15 mouse cellular contexts compared by ENCODE assay signal in genomic region chr13:35326682-35327242, GRCm38 (mm10).
DNase-seq lines count a peak whose midpoint lies in the region; ATAC-seq and TF ChIP-seq lines count a peak whose summit lies in the region.
"Had no signal": no experiment of that assay in that cellular context is flagged by ENCODE, and none has a peak within 500 bp of the region (broad histone marks: within the 10 kb centered on the region; RNA-seq: fewer than 3 reads in every experiment).

No protein-coding gene starts in this region.

- no peak for ATAC-seq in forebrain, embryonic 15.5 days (replicated peaks)
- no peak for ATAC-seq in forebrain, embryonic 13.5 days
- peak; percentile 52; the same call in 1 of the 2 replicates for ATAC-seq in hindbrain, embryonic 16.5 days
- ATAC-seq in hindbrain, embryonic 11.5 days (ENCODE audit: low FRiP score): no peak
- no peak for ATAC-seq in stomach, embryonic 15.5 days (ENCODE audit: insufficient read depth, low FRiP score, low read depth)
- ATAC-seq in stomach, postnatal 0 days (ENCODE audit: low FRiP score, low TSS enrichment): no peak
- ATAC-seq: activated CD4-positive, CD25-positive, alpha-beta regulatory T cell, adult 4 months had no signal

- no peak for TF ChIP-seq EP300 in stomach, postnatal 0 days (optimal IDR thresholded peaks at IDR 0.05)

- DNase-seq in hindbrain, embryonic 11.5 days (ENCODE audit: low spot score): no peak
- DNase-seq in stomach, postnatal 0 days (ENCODE audit: low spot score): no peak
- peak; percentile 40 for DNase-seq in telencephalon, adult 2 months (ENCODE audit: low read depth, low spot score)
- no peak for DNase-seq in adrenal gland, postnatal 36 days
- DNase-seq: cerebellum, adult 9-10 months; kidney, adult 8-10 months; liver, embryonic 13.5 days had no signal

- no peak for TF ChIP-seq CTCF in stomach, postnatal 0 days (IDR thresholded peaks at IDR 0.05; ENCODE audit: low read depth)

- no peak overlapping the region for H3K4me3 ChIP-seq in forebrain, embryonic 15.5 days
- no peak overlapping the region for H3K4me3 ChIP-seq in forebrain, embryonic 13.5 days
- no peak overlapping the region for H3K4me3 ChIP-seq in hindbrain, embryonic 16.5 days (ENCODE audit: low read length)
- no peak overlapping the region for H3K4me3 ChIP-seq in hindbrain, embryonic 11.5 days (ENCODE audit: low read depth, low read length)
- H3K4me3 ChIP-seq in stomach, embryonic 15.5 days (replicated peaks): no peak overlapping the region
- no peak overlapping the region for H3K4me3 ChIP-seq in stomach, postnatal 0 days (ENCODE audit: low read depth, low read length)
- H3K4me3 ChIP-seq: embryonic facial prominence, embryonic 15.5 days; liver, embryonic 13.5 days; megakaryocyte, embryonic 14.5 days had no signal

- H3K36me3 ChIP-seq in forebrain, embryonic 15.5 days: no peaks in the 10 kb centered on the region
- H3K36me3 ChIP-seq in forebrain, embryonic 13.5 days (ENCODE audit: poor library complexity, severe bottlenecking): no peaks in the 10 kb centered on the region
- no peaks in the 10 kb centered on the region for H3K36me3 ChIP-seq in hindbrain, embryonic 16.5 days (ENCODE audit: control insufficient read depth, insufficient read depth, low read length)
- H3K36me3 ChIP-seq in hindbrain, embryonic 11.5 days (ENCODE audit: control insufficient read depth, insufficient read depth, low read length): no peaks in the 10 kb centered on the region
- H3K36me3 ChIP-seq in stomach, embryonic 15.5 days: no peaks in the 10 kb centered on the region
- no peaks in the 10 kb centered on the region for H3K36me3 ChIP-seq in stomach, postnatal 0 days (ENCODE audit: control insufficient read depth, insufficient read depth, low read length)
- H3K36me3 ChIP-seq: embryonic facial prominence, embryonic 15.5 days; G1E; liver, embryonic 13.5 days had no signal

- H3K9me3 ChIP-seq in forebrain, embryonic 15.5 days: no peaks in the 10 kb centered on the region
- no peaks in the 10 kb centered on the region for H3K9me3 ChIP-seq in forebrain, embryonic 13.5 days (replicated peaks)
- H3K9me3 ChIP-seq in hindbrain, embryonic 16.5 days (ENCODE audit: control insufficient read depth, low read length): no peaks in the 10 kb centered on the region
- H3K9me3 ChIP-seq in hindbrain, embryonic 11.5 days (ENCODE audit: control insufficient read depth, low read length): no peaks in the 10 kb centered on the region
- H3K9me3 ChIP-seq in stomach, embryonic 15.5 days: no peaks in the 10 kb centered on the region
- H3K9me3 ChIP-seq in stomach, postnatal 0 days (ENCODE audit: control insufficient read depth, low read length): no peaks in the 10 kb centered on the region
- H3K9me3 ChIP-seq: embryonic facial prominence, embryonic 15.5 days; G1E; liver, embryonic 13.5 days; megakaryocyte, embryonic 14.5 days had no signal

- 50% methylated on average over 10 of the region's 10 CpGs for WGBS in forebrain, embryonic 15.5 days
- WGBS in forebrain, embryonic 13.5 days: 59% methylated on average over 10 of the region's 10 CpGs
- 46% methylated on average over 10 of the region's 10 CpGs for WGBS in hindbrain, embryonic 16.5 days
- 65% methylated on average over 10 of the region's 10 CpGs for WGBS in hindbrain, embryonic 11.5 days
- WGBS in stomach, embryonic 15.5 days: 40% methylated on average over 10 of the region's 10 CpGs
- 38% methylated on average over 10 of the region's 10 CpGs for WGBS in stomach, postnatal 0 days

- H3K4me1 ChIP-seq in forebrain, embryonic 15.5 days: no peaks in the 10 kb centered on the region; the same call in 1 of the 2 replicates
- no peaks in the 10 kb centered on the region for H3K4me1 ChIP-seq in forebrain, embryonic 13.5 days
- H3K4me1 ChIP-seq in hindbrain, embryonic 16.5 days (ENCODE audit: control insufficient read depth, insufficient read depth, low read depth, low read length): no peaks in the 10 kb centered on the region
- no peaks in the 10 kb centered on the region for H3K4me1 ChIP-seq in hindbrain, embryonic 11.5 days (replicated peaks; ENCODE audit: control insufficient read depth, insufficient read depth, low read length)
- H3K4me1 ChIP-seq in stomach, embryonic 15.5 days: no peaks in the 10 kb centered on the region
- H3K4me1 ChIP-seq in stomach, postnatal 0 days (replicated peaks; ENCODE audit: control insufficient read depth, insufficient read depth): no peaks in the 10 kb centered on the region
- H3K4me1 ChIP-seq: embryonic facial prominence, embryonic 15.5 days; liver, embryonic 13.5 days; megakaryocyte, embryonic 14.5 days had no signal

- 0 out of 2 replicates have a peak overlapping the region, but pooled peaks have one; percentile 15 for H3K27ac ChIP-seq in forebrain, embryonic 15.5 days (replicated peaks)
- H3K27ac ChIP-seq in forebrain, embryonic 13.5 days: no peak overlapping the region
- H3K27ac ChIP-seq in hindbrain, embryonic 16.5 days (ENCODE audit: low read depth, low read length): no peak overlapping the region
- H3K27ac ChIP-seq in hindbrain, embryonic 11.5 days (ENCODE audit: low read depth, low read length): no peak overlapping the region
- H3K27ac ChIP-seq in stomach, embryonic 15.5 days: no peak overlapping the region
- no peak overlapping the region for H3K27ac ChIP-seq in stomach, postnatal 0 days (replicated peaks)
- H3K27ac ChIP-seq: embryonic facial prominence, embryonic 15.5 days; liver, embryonic 13.5 days had no signal

- no peak overlapping the region for H3K9ac ChIP-seq in forebrain, embryonic 15.5 days (replicated peaks)
- no peak overlapping the region for H3K9ac ChIP-seq in forebrain, embryonic 13.5 days
- H3K9ac ChIP-seq in hindbrain, embryonic 16.5 days (ENCODE audit: low read depth, low read length): no peak overlapping the region
- H3K9ac ChIP-seq in hindbrain, embryonic 11.5 days (ENCODE audit: low read depth, low read length): no peak overlapping the region
- H3K9ac ChIP-seq in stomach, embryonic 15.5 days: no peak overlapping the region
- H3K9ac ChIP-seq in stomach, postnatal 0 days (ENCODE audit: low read length): no peak overlapping the region
- H3K9ac ChIP-seq: embryonic facial prominence, embryonic 15.5 days; liver, embryonic 13.5 days had no signal

- no peak overlapping the region for H3K4me2 ChIP-seq in forebrain, embryonic 15.5 days (replicated peaks)
- no peak overlapping the region for H3K4me2 ChIP-seq in forebrain, embryonic 13.5 days
- peak overlapping the region; percentile 16; the same call in 1 of the 2 replicates for H3K4me2 ChIP-seq in hindbrain, embryonic 16.5 days (ENCODE audit: low read length)
- H3K4me2 ChIP-seq in hindbrain, embryonic 11.5 days (replicated peaks; ENCODE audit: low read depth, low read length): no peak overlapping the region
- peak overlapping the region; percentile 10; the same call in 1 of the 2 replicates for H3K4me2 ChIP-seq in stomach, embryonic 15.5 days
- H3K4me2 ChIP-seq in stomach, postnatal 0 days (replicated peaks; ENCODE audit: low read depth): no peak overlapping the region; the same call in 1 of the 2 replicates
- H3K4me2 ChIP-seq: embryonic facial prominence, embryonic 15.5 days; liver, embryonic 13.5 days had no signal

- H3K27me3 ChIP-seq in forebrain, embryonic 15.5 days: no peaks in the 10 kb centered on the region
- H3K27me3 ChIP-seq in forebrain, embryonic 13.5 days: no peaks in the 10 kb centered on the region
- H3K27me3 ChIP-seq in hindbrain, embryonic 16.5 days (replicated peaks; ENCODE audit: control insufficient read depth, insufficient read depth, low read length): no peaks in the 10 kb centered on the region
- no peaks in the 10 kb centered on the region for H3K27me3 ChIP-seq in hindbrain, embryonic 11.5 days (ENCODE audit: control insufficient read depth, insufficient read depth, low read length)
- H3K27me3 ChIP-seq in stomach, embryonic 15.5 days (replicated peaks): no peaks in the 10 kb centered on the region
- H3K27me3 ChIP-seq in stomach, postnatal 0 days (ENCODE audit: control insufficient read depth, insufficient read depth, low read length): no peaks in the 10 kb centered on the region
- H3K27me3 ChIP-seq: embryonic facial prominence, embryonic 15.5 days; liver, embryonic 13.5 days; megakaryocyte, embryonic 14.5 days had no signal

Comparison
In these comparisons a context has a peak if more than half of its experiments do, and no peak if none do; other contexts are left out.
1. H3K4me2 ChIP-seq: peak in hindbrain, embryonic 16.5 days (single experiment) and stomach, embryonic 15.5 days (single experiment); none in forebrain, embryonic 15.5 days (single experiment), forebrain, embryonic 13.5 days (single experiment), hindbrain, embryonic 11.5 days (single experiment) and stomach, postnatal 0 days (single experiment).